Mouse (Mus musculus) liver, postnatal 0 days (tissue): ENCODE measurements around the gene Bcar3. TPM values are rescaled to one million over a fixed set of nuclear protein-coding genes. Genes with fewer than 3 reads are reported as not detected.
A peak's percentile ranks its signal among the peaks of the same experiment; 100 is the strongest.
"Not testable (repeated sequence)": the region's sequence is repeated elsewhere in the genome, so short reads cannot be mapped to it uniquely, and the experiment has no call there.

Experiments
- ATAC-seq: fragments of 200-750 bp; cut with Nextera tagmentation; 2 replicates; pipeline ENCODE4 v1.8.0; 2017; ENCODE audit warnings: mild to moderate bottlenecking, moderate library complexity
- DNase-seq: peaks from one replicate; pipeline ENCODE4 v3.0.0-alpha.2; 2016
- H3K27ac ChIP-seq: fragments of 300-500 bp; sonication (generic); 2 replicates; pipeline ENCODE4 v1.5.1; 2014; ENCODE audit warnings: antibody characterized with exemption, moderate library complexity, mild to moderate bottlenecking, low read depth
- H3K27me3 ChIP-seq: fragments of 300-500 bp; sonication (generic); 2 replicates; pipeline ENCODE4 v1.6.1; 2014; ENCODE audit warnings: low read length, control low read depth, mixed read lengths; ENCODE audit not compliant: insufficient read depth
- H3K36me3 ChIP-seq: fragments of 300-500 bp; sonication (generic); replicated peaks from 2 replicates; pipeline ENCODE4 v1.6.1; 2014; ENCODE audit warnings: mild to moderate bottlenecking, control low read depth, low read length, moderate library complexity, mixed read lengths; ENCODE audit not compliant: insufficient read depth
- H3K4me1 ChIP-seq: fragments of 300-500 bp; sonication (generic); 2 replicates; pipeline ENCODE4 v1.6.1; 2014; ENCODE audit warnings: antibody characterized with exemption, mild to moderate bottlenecking, control low read depth; ENCODE audit not compliant: insufficient read depth
- H3K4me2 ChIP-seq: fragments of 300-500 bp; sonication (generic); 2 replicates; pipeline ENCODE4 v1.6.1; 2014; ENCODE audit warnings: low read depth, mild to moderate bottlenecking, low read length, moderate library complexity, mixed read lengths
- H3K4me3 ChIP-seq: fragments of 300-500 bp; sonication (generic); 2 replicates; pipeline ENCODE4 v1.5.1; 2014; ENCODE audit warnings: low read depth, low read length
- H3K9ac ChIP-seq: fragments of 300-500 bp; sonication (generic); replicated peaks from 2 replicates; pipeline ENCODE4 v1.6.1; 2014; ENCODE audit warnings: mild to moderate bottlenecking, moderate library complexity
- H3K9me3 ChIP-seq: fragments of 300-500 bp; sonication (generic); 2 replicates; pipeline ENCODE4 v1.6.1; 2016; ENCODE audit warnings: mild to moderate bottlenecking, control low read depth, low read length, mixed read lengths
- CTCF ChIP-seq: sonication (generic); IDR thresholded peaks from 2 replicates; pipeline ENCODE4 v1.5.1; 2016; ENCODE audit warnings: antibody characterized with exemption, low read depth
- EP300 ChIP-seq: IDR thresholded peaks from 2 replicates; pipeline ENCODE4 v1.6.1; 2016; ENCODE audit warnings: antibody characterized with exemption, low read depth, mild to moderate bottlenecking
- WGBS: fragments of 180-500 bp; shearing (Covaris S2); extraction: QIAGEN DNeasy Blood & Tissue Kit; methylation state at CpG from one replicate; pipeline ENCODE4 v1.1.7; 2014; ENCODE audit not compliant: insufficient replicate concordance; 5-methylcytosine and 5-hydroxymethylcytosine counted together
- polyA plus RNA-seq: library from polyadenylated mRNA; unstranded; fragments of >200 nt; fragmentation: Nextera tagmentation; extraction: Ambion mirVana; gene quantifications from 2 replicates; pipeline ENCODE4 v1.2.1, GENCODE M21; 2015

Bcar3 gene
- polyA plus RNA-seq, 1 experiment from 2014 or later, result 11.2 TPM

GRCm38 (mm10) chr3:122246986-122247767 lies 46.8 kb upstream of the Bcar3 start:
- Histone ChIP-seq H3K9ac (peak overlapping the region; percentile 97), H3K4me2 (peak overlapping the region; percentile 65), H3K4me1 (peaks cover 41% of the 10 kb centered on the region), H3K27me3 (no peaks in the 10 kb centered on the region), H3K36me3 (peaks cover 10% of the 10 kb centered on the region), H3K9me3 (no peaks in the 10 kb centered on the region), H3K4me3 (peak overlapping the region; percentile 87), H3K27ac (peak overlapping the region; percentile 99)
- 27% methylated on average over 12 of the region's 12 CpGs for WGBS
- TF ChIP-seq EP300, result peak; percentile 82
- no peak for TF ChIP-seq CTCF
- DNase-seq, result peak; percentile 74
- peak; percentile 51 for ATAC-seq

- peak overlapping the region; percentile 99 for H3K27ac ChIP-seq
- H3K9ac ChIP-seq, result peak overlapping the region; percentile 97
- DNase-seq, result peak; percentile 38
- H3K4me1 ChIP-seq, result peaks cover 39% of the 10 kb centered on the region
- H3K9me3 ChIP-seq, result no peaks in the 10 kb centered on the region
- TF ChIP-seq CTCF, result no peak
- no peaks in the 10 kb centered on the region for H3K27me3 ChIP-seq
- H3K4me2 ChIP-seq, result peak overlapping the region; percentile 65
- ATAC-seq, result peak; percentile 35
- peak overlapping the region; percentile 87 for H3K4me3 ChIP-seq
- peaks cover 10% of the 10 kb centered on the region for H3K36me3 ChIP-seq
- 57% methylated on average over 2 of the region's 2 CpGs for WGBS
Measured at GRCm38 (mm10) chr3:122247768-122248100, 46.2 kb upstream of the Bcar3 start.

- Histone ChIP-seq H3K9me3 (no peaks in the 10 kb centered on the region), H3K4me1 (peaks cover 29% of the 10 kb centered on the region), H3K27me3 (no peaks in the 10 kb centered on the region), H3K9ac (no peak overlapping the region), H3K27ac (peak overlapping the region; percentile 49), H3K4me2 (peak overlapping the region; percentile 33), H3K36me3 (peaks cover 28% of the 10 kb centered on the region), H3K4me3 (no peak overlapping the region)
- DNase-seq (no peak), ATAC-seq (peak; percentile 38; the same call in 1 of the 2 replicates)
- WGBS, result 46% methylated on average over 3 of the region's 3 CpGs
- TF ChIP-seq CTCF, result no peak
- no peak for TF ChIP-seq EP300
Measured at GRCm38 (mm10) chr3:122252466-122253253, 41.3 kb upstream of the Bcar3 start.

GRCm38 (mm10) chr3:122254050-122254449 lies 39.9 kb upstream of the Bcar3 start:
- not testable (repeated sequence) for H3K4me2 ChIP-seq, DNase-seq, H3K27ac ChIP-seq, H3K9ac ChIP-seq, H3K27me3 ChIP-seq, ATAC-seq, H3K4me3 ChIP-seq, H3K9me3 ChIP-seq
- peaks cover 22% of the 10 kb centered on the region for H3K4me1 ChIP-seq
- H3K36me3 ChIP-seq, result peaks cover 36% of the 10 kb centered on the region
- WGBS, result 91% methylated on average over 7 of the region's 7 CpGs

- H3K4me2 ChIP-seq, result no peak overlapping the region
- H3K4me1 ChIP-seq, result peaks cover 7% of the 10 kb centered on the region
- H3K27ac ChIP-seq, result no peak overlapping the region
- DNase-seq (no peak), ATAC-seq (no peak)
- H3K36me3 ChIP-seq, result peaks cover 21% of the 10 kb centered on the region
- H3K4me3 ChIP-seq, result no peak overlapping the region
- H3K27me3 ChIP-seq, result no peaks in the 10 kb centered on the region
- TF ChIP-seq CTCF (peak; percentile 57), EP300 (no peak)
- no peaks in the 10 kb centered on the region for H3K9me3 ChIP-seq
- WGBS, result 70% methylated on average over 5 of the region's 5 CpGs
- H3K9ac ChIP-seq, result no peak overlapping the region
Measured at GRCm38 (mm10) chr3:122269986-122270385, 23.9 kb upstream of the Bcar3 start.

- peaks cover 20% of the 10 kb centered on the region for H3K4me1 ChIP-seq
- not testable (repeated sequence) for H3K9me3 ChIP-seq, H3K4me2 ChIP-seq, H3K27me3 ChIP-seq, ATAC-seq, H3K9ac ChIP-seq, H3K27ac ChIP-seq, H3K4me3 ChIP-seq, DNase-seq
- peaks cover 25% of the 10 kb centered on the region for H3K36me3 ChIP-seq
- 91% methylated on average over 1 of the region's 1 CpGs for WGBS
Measured at GRCm38 (mm10) chr3:122272565-122272964, 21.4 kb upstream of the Bcar3 start.
